Mouse (Mus musculus): ENCODE data around the gene Capn9. TPM values are rescaled to one million over a fixed set of nuclear protein-coding genes. Genes with fewer than 3 reads are reported as not detected.

Gene Capn9
- polyA plus RNA-seq, 1 experiment from 2014 or later = 1.6 TPM

- Histone ChIP-seq H3K4me2 (replicated peaks) (no peak overlapping the region), H3K27me3 (replicated peaks) (no peaks in the 10 kb centered on the region), H3K9me3 (no peaks in the 10 kb centered on the region), H3K4me1 (replicated peaks) (peaks cover 25% of the 10 kb centered on the region), H3K36me3 (no peaks in the 10 kb centered on the region), H3K4me3 (replicated peaks) (no peak overlapping the region), H3K9ac (no peak overlapping the region), H3K27ac (peak overlapping the region; percentile 73)
- ATAC-seq = peak; percentile 69
- WGBS = 62% methylated on average over 15 of the region's 15 CpGs
These were observed 2.2 kb upstream of the Capn9 start for GRCm38 (mm10) chr8:124573552-124574340.

GRCm38 (mm10) chr8:124576751-124577150, 840 bp downstream of the Capn9 start:
- H3K4me1 ChIP-seq (replicated peaks) = 0 out of 2 replicates have a peak, but pooled peaks cover 8% of the 10 kb centered on the region
- H3K4me3 ChIP-seq (replicated peaks) = no peak overlapping the region
- H3K4me2 ChIP-seq (replicated peaks) = no peak overlapping the region
- H3K27me3 ChIP-seq (replicated peaks) = no peaks in the 10 kb centered on the region
- 70% methylated on average over 1 of the region's 1 CpGs for WGBS
- no peaks in the 10 kb centered on the region for H3K36me3 ChIP-seq
- ATAC-seq = peak; percentile 59
- 0 out of 2 replicates have a peak overlapping the region, but pooled peaks have one; percentile 27 for H3K27ac ChIP-seq
- no peaks in the 10 kb centered on the region for H3K9me3 ChIP-seq
- H3K9ac ChIP-seq = no peak overlapping the region

- Histone ChIP-seq H3K36me3 (no peaks in the 10 kb centered on the region), H3K9ac (no peak overlapping the region), H3K9me3 (no peaks in the 10 kb centered on the region), H3K4me3 (replicated peaks) (no peak overlapping the region), H3K27me3 (replicated peaks) (no peaks in the 10 kb centered on the region), H3K4me2 (replicated peaks) (no peak overlapping the region), H3K27ac (0 out of 2 replicates have a peak overlapping the region, but pooled peaks have one; percentile 14), H3K4me1 (replicated peaks) (peaks cover 9% of the 10 kb centered on the region)
- 28% methylated on average over 3 of the region's 3 CpGs for WGBS
- peak; percentile 77 for ATAC-seq
These were observed 10.0 kb downstream of the Capn9 start for GRCm38 (mm10) chr8:124585718-124586425.

GRCm38 (mm10) chr8:124586556-124586955, 10.6 kb downstream of the Capn9 start:
- H3K9me3 ChIP-seq = no peaks in the 10 kb centered on the region
- peaks cover 9% of the 10 kb centered on the region for H3K4me1 ChIP-seq (replicated peaks)
- H3K4me3 ChIP-seq (replicated peaks) = no peak overlapping the region
- WGBS = 89% methylated on average over 2 of the region's 2 CpGs
- H3K4me2 ChIP-seq (replicated peaks) = no peak overlapping the region
- H3K36me3 ChIP-seq = no peaks in the 10 kb centered on the region
- H3K27me3 ChIP-seq (replicated peaks) = no peaks in the 10 kb centered on the region
- H3K9ac ChIP-seq = no peak overlapping the region
- ATAC-seq = no peak
- no peak overlapping the region; the same call in 1 of the 2 replicates for H3K27ac ChIP-seq

GRCm38 (mm10) chr8:124589393-124589792, 13.5 kb downstream of the Capn9 start:
- Histone ChIP-seq H3K9me3 (no peaks in the 10 kb centered on the region), H3K4me2 (replicated peaks) (no peak overlapping the region), H3K27me3 (replicated peaks) (no peaks in the 10 kb centered on the region), H3K36me3 (no peaks in the 10 kb centered on the region), H3K4me3 (replicated peaks) (no peak overlapping the region), H3K27ac (no peak overlapping the region), H3K4me1 (replicated peaks) (peaks cover 9% of the 10 kb centered on the region), H3K9ac (no peak overlapping the region)
- 75% methylated on average over 4 of the region's 4 CpGs for WGBS
- ATAC-seq = no peak

GRCm38 (mm10) chr8:124604066-124604465, 28.2 kb downstream of the Capn9 start:
- H3K27me3 ChIP-seq (replicated peaks) = no peaks in the 10 kb centered on the region
- no peaks in the 10 kb centered on the region for H3K36me3 ChIP-seq
- H3K4me2 ChIP-seq (replicated peaks) = no peak overlapping the region
- H3K27ac ChIP-seq = no peak overlapping the region
- H3K9ac ChIP-seq = no peak overlapping the region
- no peaks in the 10 kb centered on the region for H3K9me3 ChIP-seq
- no peak for ATAC-seq
- no peak overlapping the region for H3K4me3 ChIP-seq (replicated peaks)
- no peaks in the 10 kb centered on the region for H3K4me1 ChIP-seq (replicated peaks)
- WGBS = 72% methylated on average over 5 of the region's 5 CpGs

GRCm38 (mm10) chr8:124608239-124608971, 32.5 kb downstream of the Capn9 start:
- Histone ChIP-seq H3K27ac (no peak overlapping the region), H3K4me3 (replicated peaks) (no peak overlapping the region), H3K36me3 (no peaks in the 10 kb centered on the region), H3K9ac (no peak overlapping the region), H3K4me2 (replicated peaks) (no peak overlapping the region), H3K9me3 (no peaks in the 10 kb centered on the region), H3K27me3 (replicated peaks) (no peaks in the 10 kb centered on the region), H3K4me1 (replicated peaks) (no peaks in the 10 kb centered on the region)
- ATAC-seq = no peak
- 68% methylated on average over 13 of the region's 13 CpGs for WGBS

- Histone ChIP-seq H3K27ac (no peak overlapping the region), H3K9me3 (no peaks in the 10 kb centered on the region), H3K4me1 (replicated peaks) (no peaks in the 10 kb centered on the region), H3K27me3 (replicated peaks) (no peaks in the 10 kb centered on the region), H3K9ac (no peak overlapping the region), H3K36me3 (no peaks in the 10 kb centered on the region), H3K4me2 (replicated peaks) (no peak overlapping the region), H3K4me3 (replicated peaks) (no peak overlapping the region)
- 67% methylated on average over 9 of the region's 9 CpGs for WGBS
- ATAC-seq = no peak
These were observed 33.1 kb downstream of the Capn9 start for GRCm38 (mm10) chr8:124608972-124609353.

GRCm38 (mm10) chr8:124614325-124614724, 38.4 kb downstream of the Capn9 start:
- Histone ChIP-seq H3K9me3 (no peaks in the 10 kb centered on the region), H3K9ac (no peak overlapping the region), H3K27ac (no peak overlapping the region), H3K4me1 (replicated peaks) (no peaks in the 10 kb centered on the region; the same call in 1 of the 2 replicates), H3K27me3 (replicated peaks) (0 out of 2 replicates have a peak, but pooled peaks cover 7% of the 10 kb centered on the region), H3K36me3 (no peaks in the 10 kb centered on the region), H3K4me3 (replicated peaks) (no peak overlapping the region), H3K4me2 (replicated peaks) (no peak overlapping the region)
- 74% methylated on average over 5 of the region's 6 CpGs for WGBS
- no peak for ATAC-seq

GRCm38 (mm10) chr8:124617266-124617869, 41.5 kb downstream of the Capn9 start:
- H3K27me3 ChIP-seq (replicated peaks) = 0 out of 2 replicates have a peak, but pooled peaks cover 7% of the 10 kb centered on the region
- no peaks in the 10 kb centered on the region for H3K36me3 ChIP-seq
- peak overlapping the region; percentile 74 for H3K4me2 ChIP-seq (replicated peaks)
- H3K9ac ChIP-seq = peak overlapping the region; percentile 16; the same call in 1 of the 2 replicates
- H3K4me1 ChIP-seq (replicated peaks) = no peaks in the 10 kb centered on the region; the same call in 1 of the 2 replicates
- 9% methylated on average over 17 of the region's 17 CpGs for WGBS
- no peak overlapping the region for H3K27ac ChIP-seq
- peak overlapping the region; percentile 34 for H3K4me3 ChIP-seq (replicated peaks)
- H3K9me3 ChIP-seq = no peaks in the 10 kb centered on the region
- ATAC-seq = peak; percentile 81

GRCm38 (mm10) chr8:124618252-124618651, 42.3 kb downstream of the Capn9 start:
- no peak overlapping the region for H3K27ac ChIP-seq
- 51% methylated on average over 9 of the region's 9 CpGs for WGBS
- no peak for ATAC-seq
- H3K4me2 ChIP-seq (replicated peaks) = no peak overlapping the region
- H3K9ac ChIP-seq = no peak overlapping the region
- 0 out of 2 replicates have a peak, but pooled peaks cover 7% of the 10 kb centered on the region for H3K27me3 ChIP-seq (replicated peaks)
- H3K4me1 ChIP-seq (replicated peaks) = no peaks in the 10 kb centered on the region; the same call in 1 of the 2 replicates
- H3K9me3 ChIP-seq = no peaks in the 10 kb centered on the region
- no peaks in the 10 kb centered on the region for H3K36me3 ChIP-seq
- H3K4me3 ChIP-seq (replicated peaks) = no peak overlapping the region
